Mouse (Mus musculus): Measurements from ENCODE around the gene Ncf1. TPM values are rescaled to one million over a fixed set of nuclear protein-coding genes. Genes with fewer than 3 reads are reported as not detected.

Gene Ncf1
- polyA plus RNA-seq, 1 experiment from 2014 or later = 7.2 TPM

GRCm38 (mm10) chr5:134217900-134218299 is 11.5 kb downstream of the Ncf1 start:
- Histone ChIP-seq H3K9me3 (ENCODE audit: control insufficient read depth, low read length) (no peaks in the 10 kb centered on the region), H3K27me3 (replicated peaks; ENCODE audit: control insufficient read depth, insufficient read depth, low read length) (peaks cover 10% of the 10 kb centered on the region), H3K36me3 (ENCODE audit: control insufficient read depth, insufficient read depth, low read length) (peaks cover 14% of the 10 kb centered on the region), H3K9ac (ENCODE audit: low read depth, low read length) (no peak overlapping the region), H3K4me3 (ENCODE audit: low read depth, low read length) (no peak overlapping the region), H3K4me1 (ENCODE audit: control insufficient read depth, insufficient read depth, low read length) (peaks cover 8% of the 10 kb centered on the region; the same call in 1 of the 2 replicates), H3K27ac (replicated peaks; ENCODE audit: low read depth, low read length) (no peak overlapping the region), H3K4me2 (ENCODE audit: low read depth, low read length) (no peak overlapping the region)
- ATAC-seq (ENCODE audit: low read depth) (no peak), DNase-seq (ENCODE audit: low spot score) (no peak)
- 87% methylated on average over 7 of the region's 7 CpGs for WGBS

GRCm38 (mm10) chr5:134214021-134214806 is 15.2 kb downstream of the Ncf1 start:
- no peak overlapping the region for H3K4me2 ChIP-seq (ENCODE audit: low read depth, low read length)
- no peak overlapping the region for H3K27ac ChIP-seq (replicated peaks; ENCODE audit: low read depth, low read length)
- DNase-seq (ENCODE audit: low spot score) (no peak), ATAC-seq (ENCODE audit: low read depth) (no peak)
- H3K4me1 ChIP-seq (ENCODE audit: control insufficient read depth, insufficient read depth, low read length) = no peaks in the 10 kb centered on the region
- H3K9me3 ChIP-seq (ENCODE audit: control insufficient read depth, low read length) = no peaks in the 10 kb centered on the region
- WGBS = 75% methylated on average over 10 of the region's 12 CpGs
- H3K9ac ChIP-seq (ENCODE audit: low read depth, low read length) = no peak overlapping the region
- H3K36me3 ChIP-seq (ENCODE audit: control insufficient read depth, insufficient read depth, low read length) = peaks cover 26% of the 10 kb centered on the region
- H3K4me3 ChIP-seq (ENCODE audit: low read depth, low read length) = no peak overlapping the region
- H3K27me3 ChIP-seq (replicated peaks; ENCODE audit: control insufficient read depth, insufficient read depth, low read length) = no peaks in the 10 kb centered on the region

DNA sequence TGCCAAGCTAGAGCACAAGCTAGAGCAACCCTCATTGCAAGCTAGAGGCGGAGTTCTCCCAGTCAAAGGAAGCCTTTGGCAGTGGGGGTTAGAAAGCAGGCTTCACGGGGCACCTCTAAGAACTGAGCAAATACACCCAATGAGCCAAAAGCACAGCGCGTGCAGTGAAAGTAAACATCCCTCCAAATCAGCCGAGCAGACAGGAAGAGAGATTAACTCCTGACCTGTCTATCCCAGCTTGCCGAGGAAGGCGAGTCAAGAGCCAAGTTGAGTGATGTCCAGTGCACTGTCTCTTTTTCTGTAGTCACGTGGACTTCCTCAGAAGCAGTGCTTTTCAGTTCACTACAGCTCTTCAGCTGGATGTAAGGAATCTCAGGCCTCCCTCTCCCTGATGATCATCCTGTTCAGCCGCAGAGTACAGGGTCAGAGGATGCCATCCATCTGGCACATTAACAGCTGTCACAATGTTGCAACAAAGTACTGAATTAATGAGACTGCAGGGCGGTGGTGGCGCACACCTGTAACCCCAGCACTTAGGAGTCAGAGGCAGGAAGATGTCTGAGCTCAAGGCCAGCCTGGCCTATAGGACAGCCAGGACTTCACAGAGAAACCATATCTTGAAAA is 19.4 kb downstream of the Ncf1 start:
- Histone ChIP-seq H3K9me3 (ENCODE audit: control insufficient read depth, low read length) (no peaks in the 10 kb centered on the region), H3K4me2 (ENCODE audit: low read depth, low read length) (no peak overlapping the region), H3K4me3 (ENCODE audit: low read depth, low read length) (no peak overlapping the region), H3K27me3 (replicated peaks; ENCODE audit: control insufficient read depth, insufficient read depth, low read length) (no peaks in the 10 kb centered on the region), H3K36me3 (ENCODE audit: control insufficient read depth, insufficient read depth, low read length) (peaks cover 18% of the 10 kb centered on the region; the same call in 1 of the 2 replicates), H3K4me1 (ENCODE audit: control insufficient read depth, insufficient read depth, low read length) (no peaks in the 10 kb centered on the region), H3K27ac (replicated peaks; ENCODE audit: low read depth, low read length) (no peak overlapping the region), H3K9ac (ENCODE audit: low read depth, low read length) (no peak overlapping the region)
- 59% methylated on average over 11 of the region's 11 CpGs for WGBS
- DNase-seq (ENCODE audit: low spot score) (no peak), ATAC-seq (ENCODE audit: low read depth) (no peak)

- Histone ChIP-seq H3K9ac (ENCODE audit: low read depth, low read length) (no peak overlapping the region), H3K27ac (replicated peaks; ENCODE audit: low read depth, low read length) (no peak overlapping the region), H3K4me2 (ENCODE audit: low read depth, low read length) (no peak overlapping the region), H3K36me3 (ENCODE audit: control insufficient read depth, insufficient read depth, low read length) (peaks cover 17% of the 10 kb centered on the region; the same call in 1 of the 2 replicates), H3K4me3 (ENCODE audit: low read depth, low read length) (no peak overlapping the region), H3K4me1 (ENCODE audit: control insufficient read depth, insufficient read depth, low read length) (no peaks in the 10 kb centered on the region), H3K27me3 (replicated peaks; ENCODE audit: control insufficient read depth, insufficient read depth, low read length) (no peaks in the 10 kb centered on the region), H3K9me3 (ENCODE audit: control insufficient read depth, low read length) (no peaks in the 10 kb centered on the region)
- DNase-seq (ENCODE audit: low spot score) (no peak), ATAC-seq (ENCODE audit: low read depth) (no peak)
- 86% methylated on average over 8 of the region's 10 CpGs for WGBS
Measured at GRCm38 (mm10) chr5:134206721-134207120, 22.7 kb downstream of the Ncf1 start.

DNA sequence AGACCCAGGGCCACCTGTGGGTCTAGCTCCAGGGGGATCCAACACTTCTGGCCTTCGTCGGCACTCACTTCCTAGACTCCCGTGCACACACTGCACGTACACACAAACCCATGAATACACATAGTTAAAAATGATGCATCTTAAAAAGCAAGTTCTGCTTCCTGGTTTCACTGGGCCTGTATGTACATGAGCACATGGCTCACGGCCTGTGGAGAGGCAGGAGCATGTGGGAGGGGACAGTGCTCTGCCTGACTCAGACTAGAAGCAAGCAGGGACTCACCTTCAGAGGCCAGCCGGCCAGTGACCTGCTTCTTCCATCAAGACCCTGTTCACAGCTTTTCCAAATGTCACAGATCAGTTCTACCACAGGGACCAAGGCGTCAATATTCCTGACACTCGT is 35.8 kb downstream of the Ncf1 start:
- Histone ChIP-seq H3K4me2 (ENCODE audit: low read depth, low read length) (no peak overlapping the region), H3K9me3 (ENCODE audit: control insufficient read depth, low read length) (no peaks in the 10 kb centered on the region), H3K4me1 (ENCODE audit: control insufficient read depth, insufficient read depth, low read length) (no peaks in the 10 kb centered on the region), H3K27me3 (replicated peaks; ENCODE audit: control insufficient read depth, insufficient read depth, low read length) (no peaks in the 10 kb centered on the region), H3K27ac (replicated peaks; ENCODE audit: low read depth, low read length) (no peak overlapping the region), H3K9ac (ENCODE audit: low read depth, low read length) (no peak overlapping the region), H3K36me3 (ENCODE audit: control insufficient read depth, insufficient read depth, low read length) (peaks cover 31% of the 10 kb centered on the region), H3K4me3 (ENCODE audit: low read depth, low read length) (no peak overlapping the region)
- ATAC-seq (ENCODE audit: low read depth) (no peak), DNase-seq (ENCODE audit: low spot score) (no peak)
- WGBS = 86% methylated on average over 8 of the region's 8 CpGs

- Histone ChIP-seq H3K9ac (ENCODE audit: low read depth, low read length) (no peak overlapping the region), H3K36me3 (ENCODE audit: control insufficient read depth, insufficient read depth, low read length) (0 out of 2 replicates have a peak, but pooled peaks cover 7% of the 10 kb centered on the region), H3K27ac (replicated peaks; ENCODE audit: low read depth, low read length) (no peak overlapping the region), H3K4me1 (ENCODE audit: control insufficient read depth, insufficient read depth, low read length) (peaks cover 2% of the 10 kb centered on the region), H3K27me3 (replicated peaks; ENCODE audit: control insufficient read depth, insufficient read depth, low read length) (no peaks in the 10 kb centered on the region), H3K4me3 (ENCODE audit: low read depth, low read length) (no peak overlapping the region), H3K4me2 (ENCODE audit: low read depth, low read length) (no peak overlapping the region), H3K9me3 (ENCODE audit: control insufficient read depth, low read length) (0 out of 2 replicates have a peak, but pooled peaks cover 3% of the 10 kb centered on the region)
- no peak for ATAC-seq (ENCODE audit: low read depth)
- WGBS = 82% methylated on average over 7 of the region's 7 CpGs
- no peak for DNase-seq (ENCODE audit: low spot score)
Measured at GRCm38 (mm10) chr5:134188571-134188970, 40.9 kb downstream of the Ncf1 start.

DNA sequence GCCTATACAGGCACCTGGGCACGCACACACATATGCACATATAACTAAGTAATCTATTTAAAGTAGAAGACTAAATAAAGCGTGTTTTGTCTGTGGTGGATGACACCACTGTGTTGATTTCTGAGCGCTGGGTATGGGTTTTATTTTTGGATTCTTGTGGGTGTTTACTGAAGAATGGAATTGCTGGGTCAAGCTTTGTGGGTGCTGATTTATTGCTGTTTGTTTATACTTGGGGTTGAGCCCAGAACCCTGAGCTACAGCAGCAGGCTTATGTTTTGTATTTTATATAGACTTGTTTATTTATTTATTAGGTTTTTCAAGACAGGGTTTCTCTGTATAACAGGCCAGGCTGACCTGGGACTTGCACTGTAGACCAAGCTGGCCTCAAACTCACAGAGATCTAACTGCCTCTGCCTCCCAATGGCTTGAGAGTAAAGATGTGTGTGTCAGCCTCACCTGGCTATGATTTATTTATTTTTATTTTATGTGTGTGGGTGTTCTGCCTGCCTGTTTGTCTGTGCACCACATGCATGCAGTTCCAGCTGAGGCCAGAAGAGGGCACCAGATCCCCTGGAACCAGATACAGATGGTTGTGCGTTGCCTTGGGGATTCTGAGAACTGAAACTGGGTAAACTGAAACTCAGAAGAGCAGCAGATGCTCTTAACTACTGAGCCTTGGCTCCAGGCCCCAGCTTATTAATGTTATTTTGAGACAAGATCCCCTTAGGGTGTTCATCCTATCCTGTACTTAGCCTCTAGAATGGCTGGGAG is 42.3 kb downstream of the Ncf1 start:
- Histone ChIP-seq H3K9me3 (ENCODE audit: control insufficient read depth, low read length) (0 out of 2 replicates have a peak, but pooled peaks cover 3% of the 10 kb centered on the region), H3K4me3 (ENCODE audit: low read depth, low read length) (no peak overlapping the region), H3K36me3 (ENCODE audit: control insufficient read depth, insufficient read depth, low read length) (no peaks in the 10 kb centered on the region), H3K9ac (ENCODE audit: low read depth, low read length) (no peak overlapping the region), H3K27ac (replicated peaks; ENCODE audit: low read depth, low read length) (no peak overlapping the region), H3K4me1 (ENCODE audit: control insufficient read depth, insufficient read depth, low read length) (peaks cover 13% of the 10 kb centered on the region), H3K27me3 (replicated peaks; ENCODE audit: control insufficient read depth, insufficient read depth, low read length) (no peaks in the 10 kb centered on the region), H3K4me2 (ENCODE audit: low read depth, low read length) (no peak overlapping the region)
- 74% methylated on average over 4 of the region's 4 CpGs for WGBS
- ATAC-seq (ENCODE audit: low read depth) = no peak
- no peak for DNase-seq (ENCODE audit: low spot score)

DNA sequence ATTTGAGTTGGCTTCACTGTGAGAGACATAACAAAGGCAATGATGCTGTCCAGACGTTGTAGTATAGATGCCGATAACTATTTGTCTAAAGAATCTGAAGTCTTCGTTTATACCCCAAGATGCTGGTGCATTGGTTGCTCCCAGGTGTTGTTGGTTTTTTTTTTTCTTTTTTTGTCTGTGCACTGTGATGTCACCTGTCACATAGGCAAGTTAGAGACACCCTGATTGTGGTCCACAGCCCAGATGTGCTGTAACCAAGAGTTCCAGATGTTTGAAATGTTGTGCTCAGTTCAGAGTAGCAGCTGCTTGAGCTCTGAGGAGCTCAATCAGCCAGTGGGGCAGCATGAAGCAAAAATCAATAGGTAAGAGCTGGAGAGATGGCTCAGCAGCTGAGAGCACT is 43.4 kb downstream of the Ncf1 start:
- WGBS = 83% methylated on average over 3 of the region's 3 CpGs
- no peak for ATAC-seq (ENCODE audit: low read depth)

More for the DNA sequence above, 43.4 kb downstream of the Ncf1 start:
- no peak overlapping the region for H3K9ac ChIP-seq (ENCODE audit: low read depth, low read length)
- H3K4me3 ChIP-seq (ENCODE audit: low read depth, low read length) = no peak overlapping the region
- H3K9me3 ChIP-seq (ENCODE audit: control insufficient read depth, low read length) = 0 out of 2 replicates have a peak, but pooled peaks cover 3% of the 10 kb centered on the region
- H3K4me2 ChIP-seq (ENCODE audit: low read depth, low read length) = no peak overlapping the region
- H3K4me1 ChIP-seq (ENCODE audit: control insufficient read depth, insufficient read depth, low read length) = peaks cover 13% of the 10 kb centered on the region
- no peak overlapping the region for H3K27ac ChIP-seq (replicated peaks; ENCODE audit: low read depth, low read length)
- H3K27me3 ChIP-seq (replicated peaks; ENCODE audit: control insufficient read depth, insufficient read depth, low read length) = no peaks in the 10 kb centered on the region
- no peaks in the 10 kb centered on the region for H3K36me3 ChIP-seq (ENCODE audit: control insufficient read depth, insufficient read depth, low read length)
- no peak for DNase-seq (ENCODE audit: low spot score)

All from embryonic facial prominence, embryonic 14.5 days (tissue).